In the genomic region with DNA sequence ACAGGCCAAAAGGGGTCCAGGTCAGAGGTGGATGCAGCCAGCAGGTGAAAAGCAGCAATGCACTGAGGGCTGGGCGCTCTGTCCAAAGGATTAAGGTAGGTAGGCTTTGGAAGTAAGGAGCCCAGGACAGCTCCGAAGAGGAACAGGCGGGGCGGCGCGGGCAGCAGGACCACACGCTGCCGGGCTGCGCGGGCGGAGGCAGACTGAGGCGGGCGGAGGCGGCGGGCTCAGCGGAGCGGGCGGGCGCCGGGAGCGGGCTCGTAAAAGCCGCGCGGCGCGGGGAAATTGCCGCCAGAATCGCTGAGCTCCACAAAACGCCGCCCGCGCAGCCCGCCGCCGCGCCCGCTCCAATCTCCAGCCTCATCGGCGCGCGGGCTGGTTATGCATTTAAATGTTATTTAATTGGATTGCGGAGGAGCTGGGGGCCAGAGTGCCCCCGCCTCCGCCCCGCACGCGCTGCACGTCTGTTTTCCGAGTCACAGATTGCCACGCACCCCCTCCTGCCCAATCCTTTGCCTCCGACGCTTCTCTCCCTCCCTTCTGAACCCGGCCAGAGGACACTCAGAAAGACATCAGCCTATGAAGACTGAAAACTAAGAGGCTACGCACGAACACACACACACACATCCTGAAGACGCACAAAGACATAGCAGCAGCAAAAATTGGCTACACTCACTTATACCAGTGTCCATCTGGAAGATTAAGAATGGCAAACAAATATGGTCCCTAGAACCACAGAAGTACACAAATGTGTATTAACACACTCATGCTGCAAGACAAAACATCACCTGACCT, we compare ENCODE assay signal across 8 mouse cellular contexts. TPM values are rescaled to one million over a fixed set of nuclear protein-coding genes. Genes with fewer than 3 reads are reported as not detected.
DNase-seq lines count a peak whose midpoint lies in the region; ATAC-seq and TF ChIP-seq lines count a peak whose summit lies in the region.

No protein-coding gene starts in this region.

- ATAC-seq in lung, embryonic 15.5 days (ENCODE audit: borderline replicate concordance, extremely low read depth, low FRiP score, low TSS enrichment), result peak; percentile 43; the same call in 1 of the 2 replicates
- ATAC-seq in megakaryocyte, adult 5-6 weeks (ENCODE audit: poor library complexity, severe bottlenecking), result 0 out of 2 replicates have a peak, but pooled peaks have one; percentile 27
- ATAC-seq in stomach, embryonic 14.5 days (ENCODE audit: insufficient number of reproducible peaks, insufficient read depth, low FRiP score, low read depth), result no peak
- no peak for ATAC-seq in erythroblast, adult 5-6 weeks (replicated peaks; ENCODE audit: low FRiP score, poor library complexity, severe bottlenecking)

- H3K9me3 ChIP-seq in lung, embryonic 15.5 days, result no peaks in the 10 kb centered on the region
- no peaks in the 10 kb centered on the region for H3K9me3 ChIP-seq in stomach, embryonic 14.5 days (ENCODE audit: control insufficient read depth, low read depth, low read length)

- no peak for TF ChIP-seq CTCF in lung, adult 2 months (IDR thresholded peaks at IDR 0.05; ENCODE audit: insufficient read depth, low read length)

- H3K4me1 ChIP-seq in lung, embryonic 15.5 days, result peaks cover 9% of the 10 kb centered on the region
- H3K4me1 ChIP-seq in lung, adult 2 months (ENCODE audit: control insufficient read depth, insufficient read depth, low read length), result no peaks in the 10 kb centered on the region
- H3K4me1 ChIP-seq in stomach, embryonic 14.5 days (ENCODE audit: control insufficient read depth, insufficient read depth, low read length), result no peaks in the 10 kb centered on the region

- H3K36me3 ChIP-seq in lung, embryonic 15.5 days, result no peaks in the 10 kb centered on the region
- H3K36me3 ChIP-seq in stomach, embryonic 14.5 days (ENCODE audit: control insufficient read depth, insufficient read depth, low read length), result no peaks in the 10 kb centered on the region

- H3K27ac ChIP-seq in lung, embryonic 15.5 days, result no peak overlapping the region
- no peak overlapping the region for H3K27ac ChIP-seq in stomach, embryonic 14.5 days (ENCODE audit: low read length)

- peak overlapping the region; percentile 37 for H3K9ac ChIP-seq in lung, embryonic 15.5 days
- peak overlapping the region; percentile 45; the same call in 1 of the 2 replicates for H3K9ac ChIP-seq in stomach, embryonic 14.5 days (replicated peaks; ENCODE audit: low read depth, low read length)

- peaks cover 77% of the 10 kb centered on the region for H3K27me3 ChIP-seq in lung, embryonic 15.5 days
- peaks cover 14% of the 10 kb centered on the region for H3K27me3 ChIP-seq in stomach, embryonic 14.5 days (ENCODE audit: control insufficient read depth, insufficient read depth, low read length)

- peak overlapping the region; percentile 41 for H3K4me3 ChIP-seq in lung, embryonic 15.5 days
- no peak overlapping the region for H3K4me3 ChIP-seq in lung, adult 2 months (replicated peaks; ENCODE audit: extremely low read depth, low read depth, low read length)
- H3K4me3 ChIP-seq in stomach, embryonic 14.5 days (ENCODE audit: low read depth, low read length), result peak overlapping the region; percentile 43

- WGBS in lung, embryonic 15.5 days, result 1% methylated on average over 57 of the region's 57 CpGs
- 2% methylated on average over 52 of the region's 57 CpGs for WGBS in lung, adult 2 months
- WGBS in stomach, embryonic 14.5 days, result 1% methylated on average over 57 of the region's 57 CpGs

- H3K4me2 ChIP-seq in lung, embryonic 15.5 days, result peak overlapping the region; percentile 81
- H3K4me2 ChIP-seq in stomach, embryonic 14.5 days (replicated peaks; ENCODE audit: low read depth, low read length), result peak overlapping the region; percentile 94

- DNase-seq in lung, adult 2 months, result no peak
- peak; percentile 36 for DNase-seq in cerebellum, adult 9-11 months
- DNase-seq in frontal cortex, postnatal 36 days (ENCODE audit: low spot score in 2 of 2), result peak; percentile 55 to 60
- DNase-seq in layer of hippocampus, adult 8-10 months (ENCODE audit: low spot score in 2 of 2), result peak; percentile 38 to 72

- no peak for TF ChIP-seq POLR2A in lung, adult 2 months (IDR thresholded peaks at IDR 0.05; ENCODE audit: borderline replicate concordance, extremely low read depth, low read depth, low read length)

RNA-seq across cellular contexts. Expression of a gene that starts 20.1 kb away (rescaled TPM):
- 16.1 and 17.6 TPM in 2 replicates for polyA plus RNA-seq in lung, embryonic 15.5 days (2015; fragmentation: Nextera tagmentation; extraction: Ambion mirVana)
- 16.5 and 18.1 TPM in 2 replicates for polyA plus RNA-seq in lung, adult 2 months (2012; rRNA removed)
- total RNA-seq in layer of hippocampus, adult 8-10 months (2022), result 10 to 100 TPM; 13.2 to 21.6 (median 17.3) TPM
- total RNA-seq in megakaryocyte, adult 5-6 weeks (2015), result 2.8 and 3.9 TPM in 2 replicates
- total RNA-seq in megakaryocyte, adult 5-6 weeks (2017), result 3.3 and 3.8 TPM in 2 replicates
- polyA plus RNA-seq in stomach, embryonic 14.5 days (2014; fragmentation: Nextera tagmentation; extraction: Ambion mirVana), result 21.4 and 22.2 TPM in 2 replicates
- 1.5 TPM in 1 of 2 replicates, not detected in the other for total RNA-seq in erythroblast, adult 5-6 weeks (2015; ENCODE audit: low replicate concordance)
- total RNA-seq in erythroblast, adult 5-6 weeks (2017; ENCODE audit: low replicate concordance), result 0.70 and 1.0 TPM in 2 replicates

Comparison
In these comparisons a context has a peak if more than half of its experiments do, and no peak if none do; other contexts are left out.
1. ATAC-seq: peak in lung, embryonic 15.5 days (single experiment) and megakaryocyte, adult 5-6 weeks (single experiment); none in stomach, embryonic 14.5 days (single experiment) and erythroblast, adult 5-6 weeks (single experiment).